Mouse (Mus musculus) heart, adult 11 months (tissue): ENCODE data around the gene Scgb2b17.
"Not testable (repeated sequence)": the region's sequence is repeated elsewhere in the genome, so short reads cannot be mapped to it uniquely, and the experiment has no call there.

Experiments used
- DNase-seq: peaks from one replicate; pipeline ENCODE4 v3.0.0; 2022

Gene Scgb2b17

GRCm38 (mm10) chr7:33056461-33056860 is at the start of gene Scgb2b17:
Gene Scgb2b17, minus strand, starts transcription at chr7:33056561.
- DNase-seq = not testable (repeated sequence)

GRCm38 (mm10) chr7:33063149-33063548 is 6.8 kb upstream of the Scgb2b17 start, which contains the start of gene Scgb1b17:
Gene Scgb1b17, plus strand, starts transcription at chr7:33063449.
- not testable (repeated sequence) for DNase-seq
